Mouse (Mus musculus): Measurements from ENCODE around the gene Adcy7. TPM values are rescaled to one million over a fixed set of nuclear protein-coding genes. Genes with fewer than 3 reads are reported as not detected.

Gene Adcy7
- polyA plus RNA-seq, 1 experiment from 2014 or later: 2.1 TPM

- no peaks in the 10 kb centered on the region for H3K36me3 ChIP-seq (ENCODE audit: control insufficient read depth, insufficient read depth)
- 78% methylated on average over 14 of the region's 14 CpGs for WGBS
- 0 out of 2 replicates have a peak, but pooled peaks cover 3% of the 10 kb centered on the region for H3K4me1 ChIP-seq (replicated peaks; ENCODE audit: control insufficient read depth, insufficient read depth, low read length)
- H3K4me3 ChIP-seq (replicated peaks; ENCODE audit: low read length): no peak overlapping the region
- ATAC-seq: no peak
- no peak overlapping the region for H3K9ac ChIP-seq (replicated peaks; ENCODE audit: low read depth, low read length)
- no peak overlapping the region for H3K27ac ChIP-seq (ENCODE audit: low read length)
- no peaks in the 10 kb centered on the region for H3K27me3 ChIP-seq (replicated peaks; ENCODE audit: control insufficient read depth, insufficient read depth, low read length)
- H3K9me3 ChIP-seq (ENCODE audit: control insufficient read depth, low read length): no peaks in the 10 kb centered on the region
- H3K4me2 ChIP-seq (ENCODE audit: low read length): no peak overlapping the region
Measured at GRCm38 (mm10) chr8:88306511-88306910, 34.3 kb downstream of the Adcy7 start.

DNA sequence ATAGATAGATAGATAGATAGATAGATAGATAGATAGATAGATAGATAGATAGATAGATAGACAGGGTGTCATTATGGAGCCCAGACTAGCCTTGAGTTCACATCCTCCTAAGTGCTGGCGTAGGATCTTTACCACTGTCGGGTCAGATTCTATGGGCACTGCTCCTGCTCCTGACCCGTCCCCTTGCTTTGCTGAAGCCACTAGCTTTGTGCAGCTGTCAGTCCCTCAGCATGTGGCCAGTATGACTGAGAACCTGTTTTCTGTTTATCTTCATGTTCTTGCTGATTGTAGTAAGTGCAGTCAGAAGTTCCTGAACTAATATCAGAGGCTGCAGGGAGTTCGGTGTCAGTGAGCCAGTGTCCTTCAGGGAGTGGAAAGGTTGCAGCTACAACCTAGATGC, 35.5 kb downstream of the Adcy7 start:
- H3K4me1 ChIP-seq (replicated peaks; ENCODE audit: control insufficient read depth, insufficient read depth, low read length): no peaks in the 10 kb centered on the region
- 88% methylated on average over 4 of the region's 4 CpGs for whole genome bisulfite sequencing
- H3K27me3 ChIP-seq (replicated peaks; ENCODE audit: control insufficient read depth, insufficient read depth, low read length): no peaks in the 10 kb centered on the region
- no peak overlapping the region for H3K27ac ChIP-seq (ENCODE audit: low read length)
- ATAC-seq: no peak
- H3K9ac ChIP-seq (replicated peaks; ENCODE audit: low read depth, low read length): no peak overlapping the region
- no peaks in the 10 kb centered on the region for H3K9me3 ChIP-seq (ENCODE audit: control insufficient read depth, low read length)
- no peak overlapping the region for H3K4me2 ChIP-seq (ENCODE audit: low read length)
- H3K4me3 ChIP-seq (replicated peaks; ENCODE audit: low read length): no peak overlapping the region
- H3K36me3 ChIP-seq (ENCODE audit: control insufficient read depth, insufficient read depth): no peaks in the 10 kb centered on the region

DNA sequence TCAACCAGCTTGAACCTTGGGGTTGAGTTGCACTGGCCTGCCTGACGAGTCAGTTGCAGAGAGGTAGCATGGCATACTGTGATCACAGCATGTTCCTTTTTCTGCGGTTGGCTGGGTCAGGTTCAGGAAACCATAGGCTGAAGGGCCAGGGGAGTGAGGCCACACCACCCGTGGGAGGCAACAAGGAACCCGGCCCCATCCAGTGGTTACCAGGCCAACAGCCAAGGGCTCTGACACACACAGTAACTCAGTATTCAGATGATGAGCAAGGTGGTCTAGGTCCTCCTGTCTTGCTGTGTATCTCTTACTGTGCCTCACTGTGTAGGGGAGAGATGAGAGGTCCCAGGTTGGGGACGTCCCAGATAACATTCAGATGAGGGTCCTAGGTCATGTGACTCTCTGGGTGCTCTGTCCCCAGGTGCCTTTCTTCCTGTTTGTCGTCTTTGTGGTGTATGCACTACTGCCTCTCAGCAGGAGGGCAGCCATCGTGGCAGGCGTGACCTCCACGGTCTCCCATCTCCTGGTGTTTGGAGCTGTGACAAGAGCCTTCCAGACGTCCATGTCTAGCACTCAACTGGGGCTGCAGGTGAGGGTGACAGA, 37.2 kb downstream of the Adcy7 start:
- Histone ChIP-seq H3K9ac (replicated peaks; ENCODE audit: low read depth, low read length) (no peak overlapping the region), H3K36me3 (ENCODE audit: control insufficient read depth, insufficient read depth) (no peaks in the 10 kb centered on the region), H3K4me2 (ENCODE audit: low read length) (no peak overlapping the region), H3K27me3 (replicated peaks; ENCODE audit: control insufficient read depth, insufficient read depth, low read length) (no peaks in the 10 kb centered on the region), H3K27ac (ENCODE audit: low read length) (no peak overlapping the region), H3K9me3 (ENCODE audit: control insufficient read depth, low read length) (no peaks in the 10 kb centered on the region), H3K4me3 (replicated peaks; ENCODE audit: low read length) (no peak overlapping the region), H3K4me1 (replicated peaks; ENCODE audit: control insufficient read depth, insufficient read depth, low read length) (no peaks in the 10 kb centered on the region)
- ATAC-seq: no peak
- WGBS: 83% methylated on average over 10 of the region's 10 CpGs

DNA sequence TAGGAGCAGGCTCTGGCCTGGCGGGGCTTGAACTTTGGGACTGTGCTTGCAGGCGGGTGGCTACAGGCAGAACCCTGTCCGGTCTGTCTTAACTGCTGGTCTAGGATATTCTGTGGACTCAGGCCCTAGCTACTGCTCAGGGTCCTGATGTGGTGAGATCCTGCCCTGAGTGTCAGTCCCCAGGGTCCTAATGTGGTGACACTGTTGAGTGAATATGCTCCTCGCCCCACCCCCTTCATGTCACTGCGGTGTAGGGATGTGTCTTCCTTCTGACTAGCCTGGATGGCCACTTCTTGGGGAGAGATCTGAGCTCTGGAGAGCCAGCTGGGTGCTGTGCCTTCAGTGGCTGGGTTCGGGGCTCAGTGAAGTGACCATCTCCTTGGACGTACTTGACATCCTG, 37.7 kb downstream of the Adcy7 start:
- 92% methylated on average over 7 of the region's 7 CpGs for WGBS

DNA sequence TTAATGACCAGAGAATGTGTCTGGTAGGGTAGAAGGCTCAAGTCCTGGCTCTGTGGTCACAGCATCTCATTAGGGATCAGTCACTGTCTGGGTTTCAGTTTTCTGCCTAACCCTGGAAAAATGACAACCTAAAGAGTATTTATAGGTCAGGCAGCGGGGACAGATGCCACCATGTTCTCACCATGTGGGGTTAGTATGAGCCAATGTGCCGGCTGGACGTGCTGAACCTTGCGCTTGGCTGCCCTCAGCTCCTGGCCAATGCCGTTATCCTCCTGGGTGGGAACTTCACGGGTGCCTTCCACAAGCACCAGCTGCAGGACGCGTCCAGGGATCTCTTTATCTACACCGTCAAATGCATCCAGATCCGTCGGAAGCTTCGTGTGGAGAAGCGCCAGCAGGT, 38.1 kb downstream of the Adcy7 start:
- Histone ChIP-seq H3K27ac (ENCODE audit: low read length) (no peak overlapping the region), H3K9ac (replicated peaks; ENCODE audit: low read depth, low read length) (no peak overlapping the region), H3K4me1 (replicated peaks; ENCODE audit: control insufficient read depth, insufficient read depth, low read length) (no peaks in the 10 kb centered on the region), H3K27me3 (replicated peaks; ENCODE audit: control insufficient read depth, insufficient read depth, low read length) (no peaks in the 10 kb centered on the region), H3K9me3 (ENCODE audit: control insufficient read depth, low read length) (no peaks in the 10 kb centered on the region), H3K4me3 (replicated peaks; ENCODE audit: low read length) (no peak overlapping the region), H3K36me3 (ENCODE audit: control insufficient read depth, insufficient read depth) (no peaks in the 10 kb centered on the region), H3K4me2 (ENCODE audit: low read length) (no peak overlapping the region)
- 95% methylated on average over 13 of the region's 13 CpGs for WGBS
- ATAC-seq: no peak

More for the DNA sequence above, 37.7 kb downstream of the Adcy7 start:
- no peak for ATAC-seq
- Histone ChIP-seq H3K4me3 (replicated peaks; ENCODE audit: low read length) (no peak overlapping the region), H3K27me3 (replicated peaks; ENCODE audit: control insufficient read depth, insufficient read depth, low read length) (no peaks in the 10 kb centered on the region), H3K27ac (ENCODE audit: low read length) (no peak overlapping the region), H3K9me3 (ENCODE audit: control insufficient read depth, low read length) (no peaks in the 10 kb centered on the region), H3K36me3 (ENCODE audit: control insufficient read depth, insufficient read depth) (no peaks in the 10 kb centered on the region), H3K4me2 (ENCODE audit: low read length) (no peak overlapping the region), H3K9ac (replicated peaks; ENCODE audit: low read depth, low read length) (no peak overlapping the region), H3K4me1 (replicated peaks; ENCODE audit: control insufficient read depth, insufficient read depth, low read length) (no peaks in the 10 kb centered on the region)

DNA sequence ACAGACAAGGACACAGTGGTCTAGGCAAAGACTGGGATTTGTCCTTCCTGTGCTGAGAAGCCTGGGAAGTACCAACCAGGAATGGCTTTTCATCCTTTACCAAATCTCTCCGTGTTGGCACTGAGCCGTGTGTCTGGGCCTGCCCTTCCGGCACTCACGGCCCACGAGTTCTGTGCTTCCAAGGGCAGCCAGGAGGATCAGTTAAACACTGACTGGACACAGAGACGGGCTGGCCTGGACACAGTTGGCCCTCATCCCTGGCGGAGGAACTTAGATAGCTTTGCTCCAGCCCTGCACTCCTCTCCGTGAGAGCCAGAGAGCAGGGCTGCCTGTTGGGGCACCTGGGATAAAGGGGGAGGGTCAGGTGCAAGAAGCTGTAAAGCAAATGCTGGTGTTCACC, 40.8 kb downstream of the Adcy7 start:
- Histone ChIP-seq H3K27ac (ENCODE audit: low read length) (no peak overlapping the region), H3K4me3 (replicated peaks; ENCODE audit: low read length) (no peak overlapping the region), H3K36me3 (ENCODE audit: control insufficient read depth, insufficient read depth) (no peaks in the 10 kb centered on the region), H3K27me3 (replicated peaks; ENCODE audit: control insufficient read depth, insufficient read depth, low read length) (no peaks in the 10 kb centered on the region), H3K9ac (replicated peaks; ENCODE audit: low read depth, low read length) (no peak overlapping the region), H3K4me1 (replicated peaks; ENCODE audit: control insufficient read depth, insufficient read depth, low read length) (peaks cover 12% of the 10 kb centered on the region), H3K9me3 (ENCODE audit: control insufficient read depth, low read length) (no peaks in the 10 kb centered on the region), H3K4me2 (ENCODE audit: low read length) (no peak overlapping the region)
- no peak for ATAC-seq
- 74% methylated on average over 8 of the region's 8 CpGs for WGBS

DNA sequence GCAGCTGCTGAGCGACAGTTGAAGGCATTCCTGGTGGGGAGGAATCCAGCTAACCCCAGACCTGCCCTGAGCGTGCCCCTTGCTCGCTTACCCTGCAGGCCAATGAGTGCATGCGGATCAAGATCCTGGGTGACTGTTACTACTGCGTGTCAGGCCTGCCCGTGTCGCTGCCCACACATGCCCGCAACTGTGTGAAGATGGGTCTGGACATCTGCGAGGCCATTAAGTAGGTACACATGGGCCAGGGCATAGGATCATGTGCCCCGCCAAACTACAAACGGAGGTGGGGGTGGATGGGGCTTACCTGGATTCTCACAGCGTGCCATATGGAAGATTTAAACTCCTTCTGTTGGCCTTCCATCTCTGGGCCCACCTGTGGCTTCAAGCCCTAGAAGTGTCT, 41.8 kb downstream of the Adcy7 start:
- H3K27ac ChIP-seq (ENCODE audit: low read length): no peak overlapping the region
- H3K4me2 ChIP-seq (ENCODE audit: low read length): no peak overlapping the region
- H3K27me3 ChIP-seq (replicated peaks; ENCODE audit: control insufficient read depth, insufficient read depth, low read length): no peaks in the 10 kb centered on the region
- 92% methylated on average over 12 of the region's 12 CpGs for WGBS
- no peaks in the 10 kb centered on the region for H3K9me3 ChIP-seq (ENCODE audit: control insufficient read depth, low read length)
- no peak for ATAC-seq
- no peaks in the 10 kb centered on the region for H3K36me3 ChIP-seq (ENCODE audit: control insufficient read depth, insufficient read depth)
- H3K4me1 ChIP-seq (replicated peaks; ENCODE audit: control insufficient read depth, insufficient read depth, low read length): peaks cover 12% of the 10 kb centered on the region
- H3K9ac ChIP-seq (replicated peaks; ENCODE audit: low read depth, low read length): no peak overlapping the region
- no peak overlapping the region for H3K4me3 ChIP-seq (replicated peaks; ENCODE audit: low read length)

GRCm38 (mm10) chr8:88315302-88315701, 43.1 kb downstream of the Adcy7 start:
- Histone ChIP-seq H3K27ac (ENCODE audit: low read length) (no peak overlapping the region), H3K27me3 (replicated peaks; ENCODE audit: control insufficient read depth, insufficient read depth, low read length) (no peaks in the 10 kb centered on the region), H3K9ac (replicated peaks; ENCODE audit: low read depth, low read length) (no peak overlapping the region), H3K4me1 (replicated peaks; ENCODE audit: control insufficient read depth, insufficient read depth, low read length) (peaks cover 12% of the 10 kb centered on the region), H3K36me3 (ENCODE audit: control insufficient read depth, insufficient read depth) (no peaks in the 10 kb centered on the region), H3K4me2 (ENCODE audit: low read length) (no peak overlapping the region), H3K4me3 (replicated peaks; ENCODE audit: low read length) (no peak overlapping the region), H3K9me3 (ENCODE audit: control insufficient read depth, low read length) (no peaks in the 10 kb centered on the region)
- 95% methylated on average over 8 of the region's 8 CpGs for WGBS
- no peak for ATAC-seq

DNA sequence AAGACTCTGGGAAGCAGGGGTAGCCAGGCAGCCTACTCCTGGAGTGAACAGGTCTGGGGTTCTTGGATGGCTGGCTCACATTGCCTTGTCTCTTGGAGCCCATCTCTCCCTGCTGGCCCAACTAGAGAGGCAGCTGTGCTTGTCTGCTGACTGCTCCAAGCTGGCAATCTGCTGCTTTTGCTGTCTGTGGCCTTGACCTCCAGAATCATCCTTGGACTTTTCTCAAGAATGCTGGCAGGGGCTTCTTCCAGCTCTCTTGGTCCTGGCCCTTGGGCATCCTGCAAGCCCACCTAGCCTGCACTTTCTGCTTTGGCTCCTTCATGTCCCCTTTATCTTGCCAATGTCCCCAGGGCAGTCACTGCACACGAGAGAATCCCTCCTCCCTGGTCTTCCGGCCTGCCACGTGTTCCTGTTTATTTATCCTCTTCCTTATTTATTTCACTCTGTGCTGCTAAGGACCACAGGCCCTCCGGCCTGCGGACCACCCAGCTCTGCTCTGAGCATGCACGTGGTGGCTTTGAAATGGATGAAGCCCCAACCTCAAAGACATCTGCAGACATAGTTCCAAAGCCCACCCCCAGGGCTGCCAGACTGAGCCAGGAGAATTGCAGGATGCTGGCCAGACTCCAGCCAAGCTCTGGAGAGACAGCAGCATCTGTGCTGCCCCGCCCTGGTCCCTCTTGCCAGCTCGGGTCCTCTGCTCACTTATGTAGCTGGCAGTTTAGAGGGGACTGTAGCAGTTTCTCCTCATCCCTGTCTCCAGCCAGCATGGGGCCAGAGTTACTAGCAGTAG, 44.1 kb downstream of the Adcy7 start:
- WGBS: 40% methylated on average over 8 of the region's 8 CpGs
- no peak overlapping the region; the same call in 1 of the 2 replicates for H3K4me2 ChIP-seq (ENCODE audit: low read length)
- H3K36me3 ChIP-seq (ENCODE audit: control insufficient read depth, insufficient read depth): no peaks in the 10 kb centered on the region
- peak; percentile 88 for ATAC-seq
- peaks cover 12% of the 10 kb centered on the region for H3K4me1 ChIP-seq (replicated peaks; ENCODE audit: control insufficient read depth, insufficient read depth, low read length)
- no peak overlapping the region; the same call in 1 of the 2 replicates for H3K9ac ChIP-seq (replicated peaks; ENCODE audit: low read depth, low read length)
- no peak overlapping the region for H3K4me3 ChIP-seq (replicated peaks; ENCODE audit: low read length)
- no peaks in the 10 kb centered on the region for H3K27me3 ChIP-seq (replicated peaks; ENCODE audit: control insufficient read depth, insufficient read depth, low read length)
- H3K9me3 ChIP-seq (ENCODE audit: control insufficient read depth, low read length): no peaks in the 10 kb centered on the region
- H3K27ac ChIP-seq (ENCODE audit: low read length): no peak overlapping the region
